Mouse (Mus musculus) olfactory bulb, adult 2 months (tissue): ENCODE results near the gene Pnp.

Experiments
- CTCF ChIP-seq: fragments of 200-500 bp; IDR thresholded peaks from 2 replicates; pipeline ENCODE4 v1.5.1; 2012; ENCODE audit warnings: low read depth, mild to moderate bottlenecking, low read length, moderate library complexity; ENCODE audit not compliant: insufficient read depth
- POLR2A ChIP-seq: fragments of 200-500 bp; IDR thresholded peaks from 2 replicates; pipeline ENCODE4 v1.6.1; 2012; ENCODE audit warnings: mild to moderate bottlenecking, low read depth, low read length, moderate library complexity; ENCODE audit not compliant: insufficient read depth

DNA sequence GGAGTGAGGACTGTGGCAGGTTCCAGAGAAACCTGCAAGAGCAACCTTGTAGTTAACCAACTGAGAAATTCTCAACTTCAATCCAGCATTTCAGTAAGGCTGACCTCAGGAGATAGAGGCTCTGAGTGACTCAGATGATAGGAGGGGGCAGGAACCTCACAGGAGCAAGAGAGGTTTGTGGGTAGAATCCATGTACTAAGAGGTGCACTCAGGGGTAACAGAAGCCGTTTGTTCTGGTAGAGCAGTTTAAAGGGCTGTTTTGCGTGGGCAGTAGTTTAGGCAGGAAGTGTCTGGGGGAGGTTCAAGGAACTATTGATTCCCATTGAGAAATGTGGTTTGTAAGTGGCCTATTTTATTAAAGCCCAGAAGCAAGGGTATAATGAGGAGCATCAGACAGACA lies 50.3 kb downstream of the Pnp start:
- TF ChIP-seq CTCF (no peak), POLR2A (no peak)
